Mouse (Mus musculus) B cell, adult (primary cell): Measurements from ENCODE around the gene Rassf1. TPM values are rescaled to one million over a fixed set of nuclear protein-coding genes. Genes with fewer than 3 reads are reported as not detected.

Experiments
- total RNA-seq: library from RNA; stranded (reverse); gene quantifications from 4 replicates; pipeline ENCODE4 v1.2.4, GENCODE M21; 2023; ENCODE audit not compliant: inconsistent age

The Rassf1 gene
- 62.1 to 68.3 TPM (median 65.1 TPM) in 4 replicates for total RNA-seq

DNA sequence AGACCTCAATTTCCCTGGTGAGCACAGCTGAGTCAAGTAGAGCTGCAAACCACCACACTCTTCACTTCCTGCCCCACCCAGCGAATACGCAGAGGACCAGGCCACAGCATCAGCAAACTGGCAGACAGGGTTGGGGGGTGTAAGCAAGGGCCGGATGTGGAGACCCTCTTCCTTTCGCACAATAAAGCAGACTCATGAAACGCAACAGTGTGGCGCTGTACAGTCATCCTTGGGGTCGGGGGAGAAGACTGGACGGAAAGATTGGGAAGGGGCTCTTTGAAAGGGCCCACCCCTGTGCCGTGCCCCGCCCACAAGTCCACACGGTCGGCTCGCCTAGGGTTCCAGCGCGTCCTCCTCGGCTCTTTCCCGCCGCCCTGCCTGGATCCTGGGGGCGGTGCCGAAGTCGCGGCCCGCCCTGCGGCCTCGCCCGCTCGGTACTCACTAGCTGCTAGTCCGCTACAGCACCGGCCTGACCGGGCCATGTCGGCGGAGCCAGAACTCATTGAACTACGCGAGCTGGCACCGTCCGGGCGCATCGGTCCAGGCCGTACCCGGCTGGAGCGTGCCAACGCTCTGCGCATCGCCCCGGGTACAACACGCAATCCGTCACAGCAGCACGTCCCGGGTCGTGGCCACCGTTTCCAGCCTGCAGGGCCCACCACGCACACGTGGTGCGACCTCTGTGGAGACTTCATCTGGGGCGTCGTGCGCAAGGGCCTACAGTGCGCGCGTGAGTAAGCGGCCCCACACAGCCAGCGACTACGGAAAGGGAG, at the start of gene Rassf1:
Gene Rassf1, plus strand, starts transcription at position 439 of the 773 bp plus-strand sequence.

DNA sequence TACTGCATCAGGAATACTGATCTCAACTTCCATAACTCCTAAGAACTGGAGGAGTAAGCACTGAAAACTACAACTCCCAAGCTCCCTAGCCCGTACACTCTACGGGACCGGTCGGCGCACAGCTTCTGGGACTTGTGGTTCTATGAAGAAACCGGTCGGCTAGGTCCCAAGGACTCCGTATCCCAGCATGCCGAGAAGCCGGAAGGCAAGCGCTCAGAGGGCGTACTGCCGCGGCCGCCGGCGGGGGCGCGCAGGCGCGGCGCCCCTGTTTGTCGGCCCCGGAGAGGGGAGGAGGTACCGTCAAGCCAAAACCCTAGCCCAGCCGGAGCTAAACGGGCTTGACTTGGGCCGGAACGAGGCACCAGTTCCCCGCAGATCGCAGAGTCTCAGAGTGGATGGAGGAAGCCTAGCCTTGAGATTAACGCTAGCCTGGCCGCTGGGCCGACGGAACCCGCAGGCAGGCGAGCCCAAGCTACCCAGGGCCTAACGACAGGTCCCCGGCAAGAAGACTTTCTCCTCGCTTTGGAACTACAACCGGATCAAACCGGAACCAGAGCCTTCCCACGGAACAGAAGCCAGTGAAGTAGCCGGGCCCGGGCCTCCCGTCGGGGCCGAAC, 17.5 kb upstream of the Rassf1 start, which contains the start of gene Tmem115:
Gene Tmem115, plus strand, starts transcription at position 155 of the 617 bp plus-strand sequence.

DNA sequence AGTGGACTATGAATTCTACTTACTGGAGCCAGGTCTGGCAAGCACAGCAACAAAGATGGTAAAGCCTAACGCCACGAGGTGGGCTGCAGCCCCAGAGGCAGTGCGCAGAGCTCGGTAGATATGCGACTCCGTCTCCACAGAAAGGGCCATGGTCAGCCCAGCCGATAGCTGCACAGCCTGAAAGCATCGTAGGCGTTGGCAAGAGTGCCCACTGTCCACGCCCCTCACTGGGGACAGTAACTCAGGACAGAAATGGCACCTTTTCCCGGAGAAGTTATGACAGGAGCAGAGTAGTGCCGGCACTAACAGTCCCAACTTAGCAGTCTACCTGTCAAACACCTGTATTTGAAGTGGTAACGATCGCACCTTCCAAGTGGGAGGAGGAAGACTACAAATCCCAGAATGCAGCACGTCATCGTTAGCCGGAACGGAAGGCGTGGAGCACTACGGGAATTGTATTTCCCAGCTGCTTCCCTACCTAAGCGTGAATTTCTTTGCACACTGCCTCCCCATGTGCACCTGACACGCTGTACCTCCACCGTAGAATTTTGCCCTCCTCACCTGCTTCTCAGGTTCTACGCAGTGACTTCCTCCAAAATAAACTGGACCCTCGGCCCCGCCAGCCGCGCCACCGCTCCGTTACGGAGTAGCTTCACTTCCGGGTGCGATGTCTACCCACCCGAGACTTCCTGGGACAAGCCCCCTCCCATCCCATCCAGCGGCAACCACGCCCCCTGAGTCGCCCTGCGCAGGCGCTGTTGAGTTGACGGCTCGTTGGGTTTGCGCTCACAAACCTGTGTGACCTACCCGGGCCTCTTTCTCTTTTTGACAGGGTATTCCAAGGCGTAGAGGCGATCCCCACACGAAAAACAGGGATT, 9.6 kb upstream of the Rassf1 start, which contains the start of the genes Cyb561d2 and Nprl2:
Gene Cyb561d2, minus strand, starts transcription at position 720 of the 878 bp plus-strand sequence.
Gene Nprl2, plus strand, starts transcription at position 753 of the 878 bp plus-strand sequence.

GRCm38 (mm10) chr9:107547026-107547425, 4.3 kb upstream of the Rassf1 start, which contains the start of gene Zmynd10:
TSS of gene Zmynd10 (plus strand) at chr9:107547298.

DNA sequence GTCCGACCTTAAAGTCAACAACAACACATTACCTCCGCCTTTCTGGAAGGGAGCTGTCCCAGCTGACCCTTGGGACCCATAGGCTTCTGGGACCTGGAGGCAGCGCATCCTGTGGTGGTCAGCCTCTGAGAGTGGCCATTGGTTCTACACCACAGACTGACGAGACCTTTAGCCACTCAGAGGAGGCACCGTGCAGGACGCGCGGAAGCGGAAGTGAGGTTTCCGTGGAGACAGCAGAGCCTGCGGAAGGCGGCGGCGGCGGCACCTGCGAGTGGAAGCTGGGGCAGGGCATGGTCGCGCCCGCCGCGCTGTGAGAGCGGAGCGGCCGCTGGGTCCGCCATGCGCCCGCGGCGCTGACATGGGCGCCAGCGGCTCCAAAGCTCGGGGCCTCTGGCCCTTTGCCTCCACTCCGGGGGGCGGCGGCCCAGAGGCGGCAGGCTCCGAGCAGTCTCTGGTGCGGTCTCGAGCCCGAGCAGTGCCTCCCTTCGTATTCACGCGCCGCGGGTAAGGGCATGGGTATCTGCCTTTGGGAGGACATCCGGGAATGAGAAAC, 11.8 kb downstream of the Rassf1 start, which contains the start of gene Tusc2:
Gene Tusc2, plus strand, starts transcription at position 227 of the 553 bp plus-strand sequence.

GRCm38 (mm10) chr9:107567702-107568319, 16.5 kb downstream of the Rassf1 start, which contains the start of gene Hyal2:
TSS of gene Hyal2 (plus strand) at chr9:107567945.

GRCm38 (mm10) chr9:107576357-107577107, 25.2 kb downstream of the Rassf1 start, which contains the start of gene Hyal1:
TSS of gene Hyal1 (plus strand) at chr9:107576927.

GRCm38 (mm10) chr9:107578587-107578986, 27.2 kb downstream of the Rassf1 start, which contains the start of gene Naa80:
TSS of gene Naa80 (plus strand) at chr9:107578887.

GRCm38 (mm10) chr9:107580501-107581317, 29.4 kb downstream of the Rassf1 start, which contains the start of gene Hyal3:
TSS of gene Hyal3 (plus strand) at chr9:107580818.

GRCm38 (mm10) chr9:107586974-107587832, 35.8 kb downstream of the Rassf1 start, which contains the start of gene Ifrd2:
TSS of gene Ifrd2 (plus strand) at chr9:107587642.

DNA sequence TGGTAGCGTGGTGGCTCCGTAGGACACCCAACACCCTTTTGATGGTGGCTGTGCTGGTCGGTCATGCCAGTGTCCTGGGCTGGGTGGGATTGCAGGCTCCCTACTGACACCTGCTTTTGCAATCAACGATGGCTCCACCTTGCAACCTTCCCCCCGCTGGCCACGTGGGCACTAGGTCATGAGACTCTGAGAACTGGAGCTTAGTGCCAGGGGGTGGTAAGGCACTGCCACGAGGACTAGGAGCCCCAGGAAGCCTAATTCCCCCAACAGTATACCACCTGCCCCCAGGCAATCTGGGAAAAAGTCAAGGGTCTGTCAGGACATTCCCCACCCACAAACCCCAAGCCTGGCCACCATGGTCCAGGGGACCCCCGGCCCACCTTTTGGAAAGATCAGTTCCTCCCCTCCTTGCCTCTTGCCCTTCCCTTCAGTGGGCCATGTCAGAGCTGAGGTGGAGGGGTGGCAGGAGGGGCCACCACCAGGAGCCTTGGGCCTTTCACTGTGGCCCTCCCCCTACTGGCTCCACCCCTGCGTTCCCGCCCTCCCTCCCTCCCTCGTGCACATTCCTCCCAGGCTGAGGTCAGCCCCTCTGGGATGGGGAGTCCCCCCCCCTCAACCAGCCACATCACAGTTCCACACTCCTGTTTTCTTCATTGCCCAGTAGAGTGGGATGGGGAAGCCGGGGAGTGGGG, 57.5 kb downstream of the Rassf1 start, which contains the start of gene Sema3b:
Gene Sema3b, minus strand, starts transcription at position 489 of the 692 bp plus-strand sequence.

Other genes with a start within 250 kb of the Rassf1 start
- 10.3 to 13.4 TPM (median 11.9 TPM) in 4 replicates for gene Hemk1, start 213.2 kb upstream of the Rassf1 start, total RNA-seq
- gene 6430571L13Rik, start 211.0 kb upstream of the Rassf1 start, total RNA-seq: 0.26 to 2.1 TPM (median 1.0 TPM) in 4 replicates
- gene Cacna2d2, start 151.9 kb upstream of the Rassf1 start, total RNA-seq: 0.48 to 2.7 TPM (median 0.81 TPM) in 4 replicates
- gene Tmem115, start 17.6 kb upstream of the Rassf1 start, total RNA-seq: 22.8 to 26.5 TPM (median 26.1 TPM) in 4 replicates
- 13.7 to 16.6 TPM (median 14.5 TPM) in 4 replicates for gene Cyb561d2, start 9.4 kb upstream of the Rassf1 start, total RNA-seq
- 23.5 to 29.7 TPM (median 25.9 TPM) in 4 replicates for gene Nprl2, start 9.3 kb upstream of the Rassf1 start, total RNA-seq
- 0.54 to 1.1 TPM in 2 of 4 replicates, not detected in the others for gene Zmynd10, start 4.3 kb upstream of the Rassf1 start, total RNA-seq
- gene Tusc2, start 11.7 kb downstream of the Rassf1 start, total RNA-seq: 22.7 to 26.0 TPM (median 23.6 TPM) in 4 replicates
- gene Hyal2, start 16.4 kb downstream of the Rassf1 start, total RNA-seq: 2.3 to 8.2 TPM (median 3.1 TPM) in 4 replicates
- 2.9 to 5.6 TPM (median 4.3 TPM) in 4 replicates for gene Hyal1, start 25.4 kb downstream of the Rassf1 start, total RNA-seq
- 9.9 to 12.6 TPM (median 10.4 TPM) in 4 replicates for gene Naa80, start 27.3 kb downstream of the Rassf1 start, total RNA-seq
- gene Hyal3, start 29.3 kb downstream of the Rassf1 start, total RNA-seq: 1.4 to 2.6 TPM (median 1.8 TPM) in 4 replicates
- 24.5 to 28.9 TPM (median 26.8 TPM) in 4 replicates for gene Ifrd2, start 36.1 kb downstream of the Rassf1 start, total RNA-seq
- gene Sema3b, start 57.7 kb downstream of the Rassf1 start, total RNA-seq: 0.64 to 2.6 TPM (median 1.4 TPM) in 4 replicates
- 627 to 662 TPM (median 650 TPM) in 4 replicates for gene Gnai2, start 83.8 kb downstream of the Rassf1 start, total RNA-seq
- gene Slc38a3, start 118.0 kb downstream of the Rassf1 start, total RNA-seq: not detected in 4 replicates
- gene Gnat1, start 128.2 kb downstream of the Rassf1 start, total RNA-seq: 0.51 to 3.0 TPM (median 1.1 TPM) in 3 of 4 replicates, not detected in the other
- 1.2 TPM in 1 of 4 replicates, not detected in the others for gene Sema3f, start 158.9 kb downstream of the Rassf1 start, total RNA-seq
- 286 to 321 TPM (median 308 TPM) in 4 replicates for gene Rbm5, start 219.4 kb downstream of the Rassf1 start, total RNA-seq